Mouse (Mus musculus) lung, adult 2 months (tissue): ENCODE data around the gene Pofut2.

ENCODE experiments used
- CTCF ChIP-seq: fragments of 200-500 bp; IDR thresholded peaks from 2 replicates; pipeline ENCODE4 v1.5.1; 2011; ENCODE audit warnings: mild to moderate bottlenecking, low read length, control low read depth; ENCODE audit not compliant: insufficient read depth
- POLR2A ChIP-seq: fragments of 200-500 bp; IDR thresholded peaks from 2 replicates; pipeline ENCODE4 v1.6.1; 2011; ENCODE audit warnings: low read depth, mild to moderate bottlenecking, control low read depth, low read length, borderline replicate concordance; ENCODE audit errors: extremely low read depth

- TF ChIP-seq CTCF (no peak), POLR2A (no peak)
Observed at GRCm38 (mm10) chr10:77234991-77235616, 23.9 kb upstream of the Pofut2 start.
